22 mouse cellular contexts compared by ENCODE assay signal in the genomic region with DNA sequence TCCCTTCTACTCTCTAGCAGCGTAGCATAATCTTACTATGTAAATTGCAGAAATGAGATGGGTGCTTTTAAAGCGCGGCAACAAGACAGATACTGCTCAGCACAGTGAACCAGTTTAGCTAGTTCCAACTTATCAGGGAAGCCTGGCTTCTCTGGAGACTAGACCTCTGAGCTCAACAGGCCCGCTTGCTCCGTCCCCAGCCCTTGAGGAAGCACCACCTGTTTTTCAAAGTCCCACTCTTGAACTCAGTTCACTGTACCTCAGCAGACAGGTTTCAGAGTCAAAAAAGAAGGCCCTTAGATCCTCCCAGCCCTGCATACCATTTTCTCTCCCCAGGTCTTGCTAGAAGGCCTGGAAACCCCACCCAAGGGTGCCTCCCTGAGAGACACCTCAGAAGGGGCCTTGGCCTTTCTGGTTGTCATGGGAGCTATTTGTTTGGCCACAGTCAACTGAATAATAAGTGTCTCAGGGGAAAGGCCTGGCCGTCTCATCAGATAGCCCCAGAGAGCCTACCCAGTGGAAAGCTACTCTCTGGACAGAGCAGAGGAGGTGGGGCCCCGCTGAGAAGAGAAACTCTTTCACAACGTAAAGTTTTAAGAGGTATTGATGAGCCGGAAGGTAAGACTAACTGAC. TPM values are rescaled to one million over a fixed set of nuclear protein-coding genes. Genes with fewer than 3 reads are reported as not detected.
DNase-seq lines count a peak whose midpoint lies in the region; ATAC-seq and TF ChIP-seq lines count a peak whose summit lies in the region.
"Had no signal": no experiment of that assay in that cellular context is flagged by ENCODE, and none has a peak within 500 bp of the region (broad histone marks: within the 10 kb centered on the region; RNA-seq: fewer than 3 reads in every experiment).

No protein-coding gene starts in this region.

- ATAC-seq in limb, embryonic 14.5 days (ENCODE audit: low FRiP score, low read depth) = no peak
- no peak for ATAC-seq in embryonic facial prominence, embryonic 15.5 days (ENCODE audit: insufficient number of reproducible peaks, low FRiP score, low TSS enrichment, low read depth)
- ATAC-seq in stomach, embryonic 15.5 days (ENCODE audit: insufficient read depth, low FRiP score, low read depth) = peak; percentile 58; the same call in 1 of the 2 replicates
- ATAC-seq in megakaryocyte progenitor cell, adult 5-6 weeks (replicated peaks; ENCODE audit: poor library complexity) = no peak
- ATAC-seq: forebrain, embryonic 14.5 days; liver, postnatal 0 days had no signal

- no peak overlapping the region for H3K9ac ChIP-seq in limb, embryonic 14.5 days (ENCODE audit: low read depth, low read length, severe bottlenecking)
- H3K9ac ChIP-seq in embryonic facial prominence, embryonic 15.5 days = no peak overlapping the region
- no peak overlapping the region for H3K9ac ChIP-seq in stomach, embryonic 15.5 days
- H3K9ac ChIP-seq: heart, embryonic 15.5 days; hindbrain, embryonic 15.5 days; liver, postnatal 0 days had no signal

- no peaks in the 10 kb centered on the region for H3K27me3 ChIP-seq in limb, embryonic 14.5 days (ENCODE audit: control insufficient read depth, insufficient read depth, low read length)
- H3K27me3 ChIP-seq in limb, embryonic 10.5 days (ENCODE audit: low read depth, poor library complexity, severe bottlenecking) = no peaks in the 10 kb centered on the region; the same call in 1 of the 2 replicates
- H3K27me3 ChIP-seq in embryonic facial prominence, embryonic 15.5 days = no peaks in the 10 kb centered on the region
- no peaks in the 10 kb centered on the region for H3K27me3 ChIP-seq in stomach, embryonic 15.5 days (replicated peaks)
- H3K27me3 ChIP-seq in kidney, adult 2 months (replicated peaks; ENCODE audit: control insufficient read depth, insufficient read depth, low read length) = no peaks in the 10 kb centered on the region
- H3K27me3 ChIP-seq: hindbrain, embryonic 15.5 days had no signal

- no peak for DNase-seq in limb, embryonic 14.5 days (ENCODE audit: low spot score)
- DNase-seq in limb, embryonic 10.5 days (ENCODE audit: low spot score) = no peak
- peak; percentile 43 for DNase-seq in ZHBTc4 (ENCODE audit: low read depth, low spot score)
- DNase-seq in kidney, adult 2 months = no peak
- no peak for DNase-seq in cerebellum, postnatal 10 days
- DNase-seq: cerebellum, adult 11 months; cerebellum, postnatal 14 days; gastrocnemius, postnatal 14 days; heart, adult 18-20 months; heart, postnatal 4 days; kidney, adult 18-20 months; kidney, postnatal 10 days; liver, postnatal 0 days; lung, postnatal 14 days; right cerebral cortex, adult 18-20 months had no signal

- H3K4me3 ChIP-seq in limb, embryonic 14.5 days (replicated peaks; ENCODE audit: low read length) = no peak overlapping the region
- H3K4me3 ChIP-seq in limb, embryonic 10.5 days = no peak overlapping the region
- H3K4me3 ChIP-seq in embryonic facial prominence, embryonic 15.5 days (replicated peaks) = no peak overlapping the region
- H3K4me3 ChIP-seq in stomach, embryonic 15.5 days (replicated peaks) = no peak overlapping the region
- H3K4me3 ChIP-seq in kidney, adult 2 months (ENCODE audit: insufficient read depth, low read depth, low read length) = no peak overlapping the region
- H3K4me3 ChIP-seq: erythroblast, embryonic 14.5 days; heart, embryonic 15.5 days; hindbrain, embryonic 15.5 days had no signal

- TF ChIP-seq CTCF in kidney, adult 2 months (conservative IDR thresholded peaks at IDR 0.05; ENCODE audit: insufficient read depth, insufficient read length, low read depth, low read length) = no peak

- 0 out of 2 replicates have a peak overlapping the region, but pooled peaks have one; percentile 48 for H3K27ac ChIP-seq in limb, embryonic 14.5 days (replicated peaks; ENCODE audit: low read depth, low read length)
- H3K27ac ChIP-seq in limb, embryonic 10.5 days = no peak overlapping the region
- peak overlapping the region; percentile 51; the same call in 1 of the 2 replicates for H3K27ac ChIP-seq in embryonic facial prominence, embryonic 15.5 days (replicated peaks)
- H3K27ac ChIP-seq in stomach, embryonic 15.5 days = peak overlapping the region; percentile 84
- H3K27ac ChIP-seq in kidney, adult 2 months (ENCODE audit: insufficient read depth, low read depth, low read length) = no peak overlapping the region
- H3K27ac ChIP-seq: heart, embryonic 15.5 days; hindbrain, embryonic 15.5 days had no signal

- H3K36me3 ChIP-seq in limb, embryonic 14.5 days (ENCODE audit: control insufficient read depth, insufficient read depth, low read length) = no peaks in the 10 kb centered on the region
- H3K36me3 ChIP-seq in limb, embryonic 10.5 days = no peaks in the 10 kb centered on the region
- no peaks in the 10 kb centered on the region for H3K36me3 ChIP-seq in embryonic facial prominence, embryonic 15.5 days
- H3K36me3 ChIP-seq in stomach, embryonic 15.5 days = no peaks in the 10 kb centered on the region
- H3K36me3 ChIP-seq in kidney, adult 2 months (ENCODE audit: control insufficient read depth, insufficient read depth, low read length) = no peaks in the 10 kb centered on the region
- H3K36me3 ChIP-seq: heart, embryonic 15.5 days; hindbrain, embryonic 15.5 days had no signal

- H3K4me2 ChIP-seq in limb, embryonic 14.5 days (replicated peaks; ENCODE audit: low read depth, low read length, severe bottlenecking) = no peak overlapping the region
- no peak overlapping the region for H3K4me2 ChIP-seq in embryonic facial prominence, embryonic 15.5 days (replicated peaks)
- H3K4me2 ChIP-seq in stomach, embryonic 15.5 days = no peak overlapping the region
- H3K4me2 ChIP-seq: heart, embryonic 15.5 days; hindbrain, embryonic 15.5 days had no signal

- peaks cover 8% of the 10 kb centered on the region for H3K4me1 ChIP-seq in limb, embryonic 14.5 days (ENCODE audit: control insufficient read depth, insufficient read depth, low read length)
- H3K4me1 ChIP-seq in limb, embryonic 10.5 days = peaks cover 27% of the 10 kb centered on the region
- H3K4me1 ChIP-seq in embryonic facial prominence, embryonic 15.5 days = peaks cover 12% of the 10 kb centered on the region; the same call in 1 of the 2 replicates
- peaks cover 9% of the 10 kb centered on the region; the same call in 1 of the 2 replicates for H3K4me1 ChIP-seq in stomach, embryonic 15.5 days
- 0 out of 2 replicates have a peak, but pooled peaks cover 3% of the 10 kb centered on the region for H3K4me1 ChIP-seq in kidney, adult 2 months (ENCODE audit: control insufficient read depth, insufficient read depth, low read length)

- WGBS in limb, embryonic 14.5 days = 85% methylated on average over 9 of the region's 9 CpGs
- WGBS in limb, embryonic 10.5 days = 90% methylated on average over 9 of the region's 9 CpGs
- WGBS in embryonic facial prominence, embryonic 15.5 days = 74% methylated on average over 9 of the region's 9 CpGs
- 75% methylated on average over 9 of the region's 9 CpGs for WGBS in stomach, embryonic 15.5 days
- WGBS in kidney, adult 2 months = 88% methylated on average over 9 of the region's 9 CpGs

- no peaks in the 10 kb centered on the region for H3K9me3 ChIP-seq in limb, embryonic 14.5 days (ENCODE audit: control insufficient read depth, low read length)
- no peaks in the 10 kb centered on the region for H3K9me3 ChIP-seq in limb, embryonic 10.5 days (replicated peaks)
- no peaks in the 10 kb centered on the region for H3K9me3 ChIP-seq in embryonic facial prominence, embryonic 15.5 days (replicated peaks)
- H3K9me3 ChIP-seq in stomach, embryonic 15.5 days = no peaks in the 10 kb centered on the region
- H3K9me3 ChIP-seq: heart, embryonic 15.5 days; hindbrain, embryonic 15.5 days had no signal

- no peak for TF ChIP-seq POLR2A in limb, embryonic 14.5 days (IDR thresholded peaks at IDR 0.05; ENCODE audit: borderline replicate concordance, extremely low read depth, insufficient read depth, insufficient read length)
- TF ChIP-seq POLR2A in kidney, adult 2 months (IDR thresholded peaks at IDR 0.05; ENCODE audit: low read depth, low read length) = no peak

RNA-seq across cellular contexts. Expression of a gene that starts 21.5 kb away (rescaled TPM):
- polyA plus RNA-seq in limb, embryonic 14.5 days (2012; rRNA removed) = 12.2 and 12.3 TPM in 2 replicates
- polyA plus RNA-seq in limb, embryonic 14.5 days (2014; fragmentation: Nextera tagmentation; extraction: Ambion mirVana) = 5.3 and 5.6 TPM in 2 replicates
- 1.1 and 1.6 TPM in 2 replicates for polyA plus RNA-seq in limb, embryonic 10.5 days (2016; fragmentation: Nextera tagmentation; extraction: Ambion mirVana)
- 5.2 and 5.4 TPM in 2 replicates for polyA plus RNA-seq in embryonic facial prominence, embryonic 15.5 days (2015; fragmentation: Nextera tagmentation; extraction: Ambion mirVana)
- 11.4 and 11.6 TPM in 2 replicates for polyA plus RNA-seq in stomach, embryonic 15.5 days (2015; fragmentation: Nextera tagmentation; extraction: Ambion mirVana)
- polyA plus RNA-seq in kidney, adult 2 months (2012; rRNA removed) = 15.8 and 17.9 TPM in 2 replicates
- total RNA-seq in megakaryocyte progenitor cell, adult 5-6 weeks (2015) = 5.0 and 7.2 TPM in 2 replicates
- total RNA-seq in megakaryocyte progenitor cell, adult 5-6 weeks (2017) = 5.9 and 6.0 TPM in 2 replicates

Comparison
In these comparisons a context has a peak if more than half of its experiments do, and no peak if none do; other contexts are left out.
1. H3K27ac ChIP-seq: peak in limb, embryonic 14.5 days (single experiment), embryonic facial prominence, embryonic 15.5 days (single experiment) and stomach, embryonic 15.5 days (single experiment); none in limb, embryonic 10.5 days (single experiment) and kidney, adult 2 months (single experiment).